Mouse (Mus musculus): Measurements from ENCODE around the gene Slc35c2.

- no peak for TF ChIP-seq CTCF (IDR thresholded peaks at IDR 0.05; ENCODE audit: control insufficient read depth, insufficient read depth, insufficient read length)
- no peak for TF ChIP-seq MYOD1 (IDR thresholded peaks at IDR 0.05; ENCODE audit: control insufficient read depth, insufficient read length, low read depth)
- no peak for TF ChIP-seq USF1 (IDR thresholded peaks at IDR 0.05; ENCODE audit: low read depth)
- TF ChIP-seq MYOG (IDR thresholded peaks at IDR 0.05; ENCODE audit: control insufficient read depth, extremely low read depth, insufficient read length), result no peak
- no peak for TF ChIP-seq FOSL1 (IDR thresholded peaks at IDR 0.05; ENCODE audit: insufficient read depth, low read length, poor library complexity, severe bottlenecking)
- no peak for TF ChIP-seq MAX (IDR thresholded peaks at IDR 0.05)
Observed at GRCm38 (mm10) chr2:165246349-165246748, 41.3 kb downstream of the Slc35c2 start.
